Mouse (Mus musculus) lung, postnatal 36 days (tissue): ENCODE measurements at regions not wholly inside any gene's neighbourhood (a gene's known extent, or its start where the extent isn't known, plus 50 kb on each side); places are given as distances from the start of the nearest gene placed in this dataset.
A peak's percentile ranks its signal among the peaks of the same experiment; 100 is the strongest.

Experiments used
- DNase-seq: peaks from one replicate; pipeline ENCODE4 v3.0.0; 2022; ENCODE audit warnings: mixed read lengths

- no peak for DNase-seq
Measured at GRCm38 (mm10) chrX:106985684-106986083, 65.3 kb downstream of the Lpar4 start.

DNA sequence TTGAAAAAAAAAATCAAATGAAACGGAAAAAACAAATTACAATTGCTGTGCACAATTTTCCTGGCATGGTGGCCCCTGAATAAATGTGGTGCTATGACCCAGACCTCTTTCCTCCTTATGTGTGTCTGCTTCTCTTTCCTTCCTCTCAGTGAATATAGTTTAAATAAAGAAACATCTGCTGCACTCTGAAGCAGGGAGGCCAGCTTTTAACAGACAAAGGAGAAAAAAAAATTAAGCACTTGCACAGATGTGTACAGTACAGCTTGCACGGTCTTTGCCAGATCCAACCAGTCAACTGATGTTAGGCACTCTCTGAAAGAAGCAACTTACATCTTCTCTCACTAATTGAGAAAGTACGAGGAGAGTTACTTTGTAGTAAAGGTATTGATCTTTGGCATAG is 66.4 kb downstream of the Lpar4 start:
- no peak for DNase-seq

DNA sequence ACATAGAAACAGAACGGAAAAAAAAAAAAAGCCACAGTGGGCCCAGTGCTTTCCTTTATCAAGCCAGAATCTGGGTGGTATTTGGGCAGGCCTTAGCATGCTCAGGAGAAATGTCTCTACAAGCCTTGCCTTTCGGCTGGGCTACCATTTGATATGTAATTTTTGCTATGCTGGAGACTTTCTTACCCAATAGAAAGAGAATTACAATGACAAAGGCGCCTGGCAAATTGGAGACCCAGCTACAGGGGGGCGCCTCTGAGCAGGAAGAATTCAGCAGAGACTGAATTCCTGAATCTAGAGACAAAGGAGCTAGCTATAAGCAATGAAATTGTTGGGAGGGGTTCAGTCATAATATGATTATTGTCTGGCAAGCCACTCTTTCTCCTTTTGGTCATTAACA is 67.4 kb downstream of the Lpar4 start:
- DNase-seq, result no peak

- no peak for DNase-seq
Measured at GRCm38 (mm10) chrX:107004496-107004895, 83.8 kb upstream of the P2ry10 start.

- DNase-seq, result no peak
Measured at GRCm38 (mm10) chrX:107008968-107009367, 79.3 kb upstream of the P2ry10 start.

DNA sequence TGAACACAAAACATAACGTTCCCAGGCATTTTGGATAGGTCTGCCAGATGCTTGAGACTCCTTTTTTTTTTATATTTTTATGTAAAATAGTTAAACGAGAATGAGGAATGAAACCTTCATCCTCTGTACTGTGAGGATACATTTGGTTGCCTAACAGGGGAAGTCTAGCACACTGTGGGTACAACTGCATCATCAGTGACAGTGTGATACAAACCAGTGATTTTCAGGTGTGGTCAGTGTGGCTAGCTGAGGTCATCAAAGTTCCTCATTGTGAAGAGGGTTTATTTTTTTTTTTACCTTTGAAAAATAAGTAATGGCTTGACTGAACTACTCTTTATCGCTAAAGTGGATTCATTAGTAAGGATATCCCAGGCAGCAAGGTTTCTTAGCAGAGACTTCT is 75.7 kb upstream of the P2ry10 start:
- DNase-seq, result peak; percentile 11

GRCm38 (mm10) chrX:107015335-107015734 is 73.0 kb upstream of the P2ry10 start:
- DNase-seq, result peak; percentile 47

DNA sequence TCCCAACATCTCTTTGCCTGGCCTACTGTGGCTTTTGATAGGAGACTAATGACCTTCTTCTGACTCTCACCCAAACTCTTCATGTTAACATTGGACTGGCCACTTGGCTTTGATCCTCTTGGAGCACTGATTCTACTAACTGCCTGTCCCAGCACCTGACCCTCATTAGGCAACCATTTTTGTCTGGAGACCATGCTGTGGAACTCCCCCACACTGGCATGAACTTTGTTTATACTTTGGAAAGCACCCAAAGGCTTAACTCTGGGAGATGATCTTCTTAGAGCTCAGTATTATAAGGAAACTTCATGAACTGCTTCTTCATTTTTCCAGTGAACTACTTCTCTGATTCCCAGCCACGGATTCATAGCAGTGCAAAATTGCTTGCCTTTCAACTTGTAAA is 56.6 kb upstream of the P2ry10 start:
- DNase-seq, result no peak

GRCm38 (mm10) chrX:107038041-107038440 is 50.3 kb upstream of the P2ry10 start:
- no peak for DNase-seq
